Mouse (Mus musculus) hindbrain, embryonic 14.5 days (tissue): ENCODE results near the gene Pex3. TPM values are rescaled to one million over a fixed set of nuclear protein-coding genes. Genes with fewer than 3 reads are reported as not detected.

Source experiments
- ATAC-seq: fragments of 200-750 bp; cut with Nextera tagmentation; 2 replicates; pipeline ENCODE4 v1.8.0; 2017; ENCODE audit warnings: moderate number of reproducible peaks, mild to moderate bottlenecking, moderate TSS enrichment, moderate library complexity; ENCODE audit not compliant: low FRiP score
- DNase-seq: peaks from one replicate; pipeline ENCODE4 v3.0.0-alpha.2; 2015; ENCODE audit warnings: low spot score
- H3K27ac ChIP-seq: fragments of 300-500 bp; sonication (generic); 2 replicates; pipeline ENCODE4 v1.5.1; 2014; ENCODE audit warnings: mild to moderate bottlenecking, moderate library complexity
- H3K27me3 ChIP-seq: fragments of 300-500 bp; sonication (generic); 2 replicates; pipeline ENCODE4 v1.6.1; 2014; ENCODE audit warnings: mild to moderate bottlenecking, low read length, mixed read lengths; ENCODE audit not compliant: control insufficient read depth, insufficient read depth
- H3K36me3 ChIP-seq: fragments of 300-500 bp; sonication (generic); replicated peaks from 2 replicates; pipeline ENCODE4 v1.6.1; 2014; ENCODE audit not compliant: control insufficient read depth, insufficient read depth
- H3K4me1 ChIP-seq: fragments of 300-500 bp; sonication (generic); replicated peaks from 2 replicates; pipeline ENCODE4 v1.6.1; 2014; ENCODE audit warnings: antibody characterized with exemption, low read length, mixed read lengths; ENCODE audit not compliant: control insufficient read depth, insufficient read depth
- H3K4me2 ChIP-seq: fragments of 300-500 bp; sonication (generic); replicated peaks from 2 replicates; pipeline ENCODE4 v1.6.1; 2014; ENCODE audit warnings: mild to moderate bottlenecking, moderate library complexity
- H3K4me3 ChIP-seq: fragments of 300-500 bp; sonication (generic); replicated peaks from 2 replicates; pipeline ENCODE4 v1.5.1; 2014; ENCODE audit warnings: mild to moderate bottlenecking, low read length
- H3K9ac ChIP-seq: fragments of 300-500 bp; sonication (generic); 2 replicates; pipeline ENCODE4 v1.6.1; 2014
- H3K9me3 ChIP-seq: fragments of 300-500 bp; sonication (generic); 2 replicates; pipeline ENCODE4 v1.6.1; 2016; ENCODE audit warnings: low read length; ENCODE audit not compliant: control insufficient read depth
- WGBS: fragments of 180-500 bp; shearing (Covaris S2); extraction: QIAGEN DNeasy Blood & Tissue Kit; methylation state at CpG from one replicate; pipeline ENCODE4 v1.1.7; 2014; 5-methylcytosine and 5-hydroxymethylcytosine counted together
- polyA plus RNA-seq: library from polyadenylated mRNA; unstranded; fragments of >200 nt; fragmentation: Nextera tagmentation; extraction: Ambion mirVana; gene quantifications from 2 replicates; pipeline ENCODE4 v1.2.1, GENCODE M21; 2014

Gene Pex3
- polyA plus RNA-seq: 30.8 and 32.1 TPM in 2 replicates

DNA sequence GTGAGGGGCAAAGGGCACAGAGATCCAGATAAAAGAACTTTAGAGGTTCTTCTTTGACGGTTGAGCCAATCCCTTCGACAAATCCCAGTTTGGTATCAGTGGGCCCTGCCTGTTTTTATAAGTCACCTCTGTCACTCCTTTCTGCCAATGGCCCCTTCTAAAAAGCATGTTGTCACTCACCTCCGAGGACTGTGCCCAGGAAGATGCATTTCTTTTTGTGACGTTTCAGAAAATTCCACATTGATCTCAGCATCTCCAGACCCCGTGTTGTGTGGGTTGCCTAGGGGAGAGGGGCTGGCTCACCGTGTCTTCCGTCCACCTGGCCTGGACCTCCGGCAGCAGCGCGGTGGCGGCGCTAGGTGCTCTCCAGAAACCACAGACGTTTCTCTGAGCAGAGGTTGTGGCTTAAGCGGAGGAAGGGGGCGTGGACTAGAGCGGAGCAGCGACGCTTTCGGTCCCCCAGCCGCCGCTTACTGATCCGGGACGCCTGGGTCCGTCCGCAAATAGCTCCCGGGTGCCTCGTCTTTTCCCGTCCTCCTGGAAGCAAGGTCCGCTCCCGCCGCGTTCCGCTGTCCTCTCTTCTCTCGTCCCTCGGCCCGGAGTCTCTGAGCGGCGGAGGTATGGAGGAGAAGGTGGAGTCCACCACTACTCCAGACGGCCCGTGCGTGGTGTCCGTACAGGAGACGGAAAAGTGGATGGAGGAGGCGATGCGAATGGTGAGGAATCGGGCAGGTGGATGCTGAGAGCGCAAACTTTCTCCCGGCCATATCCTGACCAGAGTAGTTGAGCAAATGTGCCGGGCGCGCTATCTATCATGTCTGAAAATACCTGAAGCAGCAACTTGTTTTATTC lies at the start of gene Pex3, which contains the start of gene Adat2:
Gene Pex3, minus strand, starts transcription at position 497 of the 852 bp plus-strand sequence.
Gene Adat2, plus strand, starts transcription at position 249 of the 852 bp plus-strand sequence.
- DNase-seq (peak; percentile 91), ATAC-seq (peak; percentile 97)
- Histone ChIP-seq H3K27ac (peak within 1 kb of the TSS; percentile 72; the same call in 1 of the 2 replicates), H3K4me3 (peak within 1 kb of the TSS; percentile 59), H3K36me3 (no peaks in the 10 kb centered on the region), H3K27me3 (no peaks in the 10 kb centered on the region), H3K4me2 (peak within 1 kb of the TSS; percentile 74), H3K9ac (peak within 1 kb of the TSS; percentile 77), H3K4me1 (peaks cover 8% of the 10 kb centered on the region; the same call in 1 of the 2 replicates), H3K9me3 (no peaks in the 10 kb centered on the region)
- under 1% methylated on average over 51 of the region's 51 CpGs for WGBS

DNA sequence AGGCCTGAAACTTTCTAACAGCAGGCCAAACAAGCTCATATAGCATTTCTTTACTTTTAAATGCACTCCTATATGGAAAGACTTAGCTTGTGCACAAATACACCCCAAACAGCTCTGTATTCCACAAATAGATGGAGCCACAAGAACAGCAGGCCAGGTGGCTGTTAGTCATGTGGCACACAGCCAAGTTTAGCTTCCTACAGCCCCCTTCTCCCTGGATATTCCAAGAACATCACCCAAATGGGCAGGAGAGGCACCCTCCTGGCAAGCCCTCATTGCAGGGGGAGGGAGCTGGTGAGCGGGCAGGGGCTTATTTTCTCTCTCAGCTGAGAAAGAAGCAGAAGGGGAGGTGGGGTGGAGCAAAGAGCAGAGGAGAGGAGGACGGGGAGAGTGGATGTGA lies 48.0 kb upstream of the Pex3 start:
- WGBS: 77% methylated on average over 2 of the region's 2 CpGs
- no peaks in the 10 kb centered on the region for H3K4me1 ChIP-seq
- no peak overlapping the region for H3K4me3 ChIP-seq
- no peak overlapping the region for H3K27ac ChIP-seq
- no peaks in the 10 kb centered on the region for H3K27me3 ChIP-seq
- no peak overlapping the region for H3K4me2 ChIP-seq
- ATAC-seq: no peak
- no peak for DNase-seq
- H3K9ac ChIP-seq: no peak overlapping the region
- no peaks in the 10 kb centered on the region for H3K9me3 ChIP-seq
- H3K36me3 ChIP-seq: no peaks in the 10 kb centered on the region

DNA sequence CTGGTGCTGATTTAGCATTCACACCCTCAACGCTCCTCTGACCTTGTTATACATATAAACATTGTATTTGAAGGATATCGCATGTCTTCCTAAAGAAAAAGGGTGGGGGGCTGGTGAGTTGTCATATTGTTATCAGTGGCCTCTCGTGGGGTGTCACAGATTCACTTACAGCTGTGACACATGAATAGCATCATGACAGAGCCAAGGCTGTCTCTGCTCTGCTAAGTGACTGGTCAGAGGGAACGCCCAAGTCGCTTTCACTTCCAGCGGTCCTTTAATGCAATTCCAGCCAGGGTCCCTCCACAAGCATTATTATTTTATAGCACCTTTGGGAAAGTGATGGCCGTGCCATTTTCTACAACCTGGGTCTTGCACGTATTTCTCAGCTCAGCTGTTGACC lies 44.5 kb upstream of the Pex3 start:
- Histone ChIP-seq H3K4me2 (no peak overlapping the region), H3K27me3 (no peaks in the 10 kb centered on the region), H3K4me3 (no peak overlapping the region), H3K36me3 (no peaks in the 10 kb centered on the region), H3K27ac (no peak overlapping the region), H3K9me3 (no peaks in the 10 kb centered on the region), H3K4me1 (no peaks in the 10 kb centered on the region), H3K9ac (no peak overlapping the region)
- WGBS: 68% methylated on average over 8 of the region's 8 CpGs
- DNase-seq: no peak
- ATAC-seq: no peak

DNA sequence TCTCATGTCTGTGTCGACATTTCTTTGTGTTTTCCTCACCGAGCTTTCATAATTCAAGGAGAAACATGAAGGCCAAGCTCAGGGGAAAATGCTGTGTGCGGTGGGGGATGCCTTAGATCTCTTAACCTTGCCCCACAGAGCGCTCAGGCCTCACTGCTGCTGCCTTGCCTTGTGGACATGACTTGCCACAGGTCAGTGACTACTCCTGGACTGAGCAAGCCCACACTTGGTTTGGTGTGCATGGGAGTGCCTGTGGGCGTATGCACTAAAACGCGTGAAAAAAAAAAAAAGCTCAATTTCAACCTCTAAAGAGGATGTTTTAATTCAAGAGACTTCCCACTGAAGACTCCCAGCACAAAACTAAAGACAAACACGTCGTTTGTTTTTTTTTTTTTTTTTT lies 43.9 kb upstream of the Pex3 start:
- no peaks in the 10 kb centered on the region for H3K36me3 ChIP-seq
- no peak overlapping the region for H3K4me2 ChIP-seq
- H3K27ac ChIP-seq: no peak overlapping the region
- H3K9me3 ChIP-seq: no peaks in the 10 kb centered on the region
- H3K4me1 ChIP-seq: no peaks in the 10 kb centered on the region
- H3K27me3 ChIP-seq: no peaks in the 10 kb centered on the region
- no peak for DNase-seq
- no peak for ATAC-seq
- 76% methylated on average over 9 of the region's 9 CpGs for WGBS
- no peak overlapping the region for H3K9ac ChIP-seq
- no peak overlapping the region for H3K4me3 ChIP-seq

GRCm38 (mm10) chr10:13596073-13596472 lies 43.1 kb upstream of the Pex3 start:
- no peaks in the 10 kb centered on the region for H3K36me3 ChIP-seq
- DNase-seq (no peak), ATAC-seq (no peak)
- H3K9me3 ChIP-seq: no peaks in the 10 kb centered on the region
- no peak overlapping the region for H3K4me3 ChIP-seq
- no peaks in the 10 kb centered on the region for H3K4me1 ChIP-seq
- no peaks in the 10 kb centered on the region for H3K27me3 ChIP-seq
- 33% methylated on average over 3 of the region's 3 CpGs for WGBS
- no peak overlapping the region for H3K27ac ChIP-seq
- H3K4me2 ChIP-seq: no peak overlapping the region
- H3K9ac ChIP-seq: no peak overlapping the region

DNA sequence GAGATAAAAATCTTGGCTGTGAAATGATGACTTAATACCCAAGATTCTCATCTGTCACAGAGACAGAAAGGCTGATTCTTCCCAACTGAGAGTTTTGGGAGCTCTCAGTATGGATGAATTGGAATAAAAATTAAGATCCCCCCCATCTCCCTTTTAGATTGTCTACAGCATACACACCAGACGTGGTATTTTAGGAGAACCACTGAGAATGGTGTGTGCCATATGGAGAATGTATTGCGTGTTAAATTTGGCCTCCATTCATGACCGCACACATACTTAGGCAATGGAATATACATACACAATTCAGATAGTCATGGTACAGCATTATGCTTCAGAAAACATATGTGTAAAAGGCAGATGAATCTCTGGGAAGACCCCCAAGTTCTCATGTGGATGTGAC lies 40.6 kb upstream of the Pex3 start:
- H3K9me3 ChIP-seq: no peaks in the 10 kb centered on the region
- no peak for ATAC-seq
- H3K27me3 ChIP-seq: no peaks in the 10 kb centered on the region
- no peak overlapping the region for H3K4me3 ChIP-seq
- no peak overlapping the region for H3K9ac ChIP-seq
- WGBS: 88% methylated on average over 3 of the region's 3 CpGs
- no peaks in the 10 kb centered on the region for H3K36me3 ChIP-seq
- no peak overlapping the region for H3K27ac ChIP-seq
- no peaks in the 10 kb centered on the region for H3K4me1 ChIP-seq
- no peak for DNase-seq
- H3K4me2 ChIP-seq: no peak overlapping the region

DNA sequence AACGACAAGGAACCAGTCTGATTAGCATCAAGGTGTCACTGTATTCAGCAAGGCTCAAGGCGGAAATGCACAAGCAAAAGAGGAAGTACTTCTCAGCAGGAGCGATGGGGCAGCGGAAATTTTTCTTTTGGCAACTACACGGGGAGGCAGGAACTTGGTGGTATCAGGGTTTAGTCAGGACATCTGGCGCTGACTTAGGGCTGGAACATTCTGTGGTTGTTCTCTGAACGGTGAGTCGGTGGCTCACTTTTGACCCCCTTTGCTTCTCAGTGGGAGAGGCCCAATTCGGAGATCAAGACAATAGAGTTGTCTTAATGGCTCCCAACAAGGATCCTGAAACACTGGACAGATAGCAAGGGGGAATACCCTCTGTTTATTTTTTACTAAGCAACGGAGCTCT lies 39.3 kb upstream of the Pex3 start:
- no peaks in the 10 kb centered on the region for H3K27me3 ChIP-seq
- no peaks in the 10 kb centered on the region for H3K9me3 ChIP-seq
- no peak overlapping the region for H3K4me3 ChIP-seq
- H3K4me1 ChIP-seq: no peaks in the 10 kb centered on the region
- ATAC-seq (no peak), DNase-seq (no peak)
- H3K9ac ChIP-seq: no peak overlapping the region
- H3K36me3 ChIP-seq: no peaks in the 10 kb centered on the region
- H3K4me2 ChIP-seq: no peak overlapping the region
- WGBS: 92% methylated on average over 10 of the region's 10 CpGs
- H3K27ac ChIP-seq: no peak overlapping the region

DNA sequence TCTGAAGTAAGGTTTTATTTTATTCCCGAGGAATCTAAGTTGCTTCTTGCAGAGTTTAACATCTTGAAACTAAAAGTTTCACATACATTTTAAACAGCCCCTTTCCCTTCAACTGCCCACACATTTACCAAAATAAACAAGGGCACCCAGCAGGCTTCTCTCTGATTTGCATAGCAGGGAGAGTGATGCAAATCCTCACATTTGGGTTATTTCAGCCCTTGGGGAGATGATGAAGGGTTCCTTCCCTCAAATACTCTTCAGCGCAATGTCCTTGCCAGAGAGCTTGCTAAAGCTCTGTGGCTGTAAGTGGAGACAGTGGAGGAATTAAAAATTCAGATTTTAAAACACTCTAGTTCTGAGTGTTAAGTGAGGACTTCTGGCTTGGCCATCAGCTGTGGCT lies 35.0 kb upstream of the Pex3 start:
- H3K27ac ChIP-seq: no peak overlapping the region
- no peak overlapping the region for H3K9ac ChIP-seq
- H3K4me1 ChIP-seq: no peaks in the 10 kb centered on the region
- no peaks in the 10 kb centered on the region for H3K36me3 ChIP-seq
- ATAC-seq (no peak), DNase-seq (no peak)
- WGBS: 77% methylated on average over 2 of the region's 2 CpGs
- H3K9me3 ChIP-seq: no peaks in the 10 kb centered on the region
- no peak overlapping the region for H3K4me2 ChIP-seq
- no peak overlapping the region for H3K4me3 ChIP-seq
- H3K27me3 ChIP-seq: no peaks in the 10 kb centered on the region

DNA sequence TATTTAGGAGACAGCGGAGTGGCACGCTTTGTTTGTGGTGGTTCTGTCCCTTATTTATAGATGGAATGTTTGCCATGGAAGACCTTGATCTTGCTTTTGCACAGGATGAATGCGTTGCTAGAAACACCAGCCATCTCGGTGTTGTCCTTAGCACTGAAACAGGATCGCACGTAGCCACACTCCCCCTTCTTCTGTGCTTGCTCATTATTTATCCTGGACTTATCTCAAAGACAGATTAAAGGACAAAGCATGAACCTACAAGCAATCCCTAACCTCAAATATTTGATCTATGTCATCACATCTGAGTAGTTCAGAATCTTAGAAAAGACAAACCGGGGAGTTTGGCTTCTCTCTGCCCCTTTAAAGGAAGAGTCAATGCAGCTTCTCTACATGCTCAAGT lies 24.2 kb upstream of the Pex3 start:
- Histone ChIP-seq H3K27ac (no peak overlapping the region), H3K27me3 (no peaks in the 10 kb centered on the region), H3K9me3 (no peaks in the 10 kb centered on the region), H3K9ac (no peak overlapping the region), H3K4me2 (no peak overlapping the region), H3K36me3 (no peaks in the 10 kb centered on the region), H3K4me1 (no peaks in the 10 kb centered on the region), H3K4me3 (no peak overlapping the region)
- DNase-seq: no peak
- 88% methylated on average over 7 of the region's 7 CpGs for WGBS
- ATAC-seq: no peak
